Mouse (Mus musculus): ENCODE measurements around the gene Eomes. TPM values are rescaled to one million over a fixed set of nuclear protein-coding genes. Genes with fewer than 3 reads are reported as not detected.
A peak's percentile ranks its signal among the peaks of the same experiment; 100 is the strongest.

Eomes gene
- 0.22 TPM in 1 of 2 replicates, not detected in the other for polyA plus RNA-seq (2014; fragmentation: Nextera tagmentation; extraction: Ambion mirVana)

- peaks cover 64% of the 10 kb centered on the region for H3K27me3 ChIP-seq (ENCODE audit: control insufficient read depth, insufficient read depth, low read length)
- no peak within 1 kb of the TSS for H3K9ac ChIP-seq (replicated peaks; ENCODE audit: low read depth, low read length)
- H3K9me3 ChIP-seq (ENCODE audit: control insufficient read depth, low read depth, low read length) = no peaks in the 10 kb centered on the region
- H3K36me3 ChIP-seq (ENCODE audit: control insufficient read depth, insufficient read depth, low read length) = no peaks in the 10 kb centered on the region
- peak within 1 kb of the TSS; percentile 64 for H3K4me2 ChIP-seq (replicated peaks; ENCODE audit: low read depth, low read length)
- WGBS = under 1% methylated on average over 9 of the region's 9 CpGs
- H3K4me1 ChIP-seq (ENCODE audit: control insufficient read depth, insufficient read depth, low read length) = peaks cover 9% of the 10 kb centered on the region; the same call in 1 of the 2 replicates
- H3K27ac ChIP-seq (ENCODE audit: low read length) = no peak within 1 kb of the TSS
- H3K4me3 ChIP-seq (ENCODE audit: low read depth, low read length) = peak within 1 kb of the TSS; percentile 34
- no peak for ATAC-seq (ENCODE audit: insufficient number of reproducible peaks, insufficient read depth, low FRiP score, low read depth)
Observed at GRCm38 (mm10) chr9:118477961-118478360, at the start of gene Eomes. TSS of gene Eomes (plus strand) at chr9:118478212.

GRCm38 (mm10) chr9:118444809-118445208, 33.2 kb upstream of the Eomes start:
- H3K4me2 ChIP-seq (replicated peaks; ENCODE audit: low read depth, low read length) = no peak overlapping the region
- no peaks in the 10 kb centered on the region for H3K9me3 ChIP-seq (ENCODE audit: control insufficient read depth, low read depth, low read length)
- no peak overlapping the region for H3K9ac ChIP-seq (replicated peaks; ENCODE audit: low read depth, low read length)
- no peaks in the 10 kb centered on the region for H3K36me3 ChIP-seq (ENCODE audit: control insufficient read depth, insufficient read depth, low read length)
- no peaks in the 10 kb centered on the region for H3K4me1 ChIP-seq (ENCODE audit: control insufficient read depth, insufficient read depth, low read length)
- H3K4me3 ChIP-seq (ENCODE audit: low read depth, low read length) = no peak overlapping the region
- ATAC-seq (ENCODE audit: insufficient number of reproducible peaks, insufficient read depth, low FRiP score, low read depth) = no peak
- no peak overlapping the region for H3K27ac ChIP-seq (ENCODE audit: low read length)
- no peaks in the 10 kb centered on the region for H3K27me3 ChIP-seq (ENCODE audit: control insufficient read depth, insufficient read depth, low read length)
- WGBS = 43% methylated on average over 9 of the region's 9 CpGs

GRCm38 (mm10) chr9:118449336-118449735, 28.7 kb upstream of the Eomes start:
- no peak for ATAC-seq (ENCODE audit: insufficient number of reproducible peaks, insufficient read depth, low FRiP score, low read depth)
- Histone ChIP-seq H3K36me3 (ENCODE audit: control insufficient read depth, insufficient read depth, low read length) (no peaks in the 10 kb centered on the region), H3K27me3 (ENCODE audit: control insufficient read depth, insufficient read depth, low read length) (no peaks in the 10 kb centered on the region), H3K4me1 (ENCODE audit: control insufficient read depth, insufficient read depth, low read length) (no peaks in the 10 kb centered on the region), H3K27ac (ENCODE audit: low read length) (no peak overlapping the region), H3K9me3 (ENCODE audit: control insufficient read depth, low read depth, low read length) (no peaks in the 10 kb centered on the region), H3K4me2 (replicated peaks; ENCODE audit: low read depth, low read length) (no peak overlapping the region), H3K9ac (replicated peaks; ENCODE audit: low read depth, low read length) (no peak overlapping the region), H3K4me3 (ENCODE audit: low read depth, low read length) (no peak overlapping the region)
- 77% methylated on average over 8 of the region's 8 CpGs for WGBS

GRCm38 (mm10) chr9:118453427-118453826, 24.6 kb upstream of the Eomes start:
- Histone ChIP-seq H3K4me3 (ENCODE audit: low read depth, low read length) (no peak overlapping the region), H3K27ac (ENCODE audit: low read length) (no peak overlapping the region), H3K27me3 (ENCODE audit: control insufficient read depth, insufficient read depth, low read length) (no peaks in the 10 kb centered on the region), H3K9me3 (ENCODE audit: control insufficient read depth, low read depth, low read length) (no peaks in the 10 kb centered on the region), H3K9ac (replicated peaks; ENCODE audit: low read depth, low read length) (no peak overlapping the region), H3K4me1 (ENCODE audit: control insufficient read depth, insufficient read depth, low read length) (no peaks in the 10 kb centered on the region), H3K4me2 (replicated peaks; ENCODE audit: low read depth, low read length) (peak overlapping the region; percentile 24; the same call in 1 of the 2 replicates), H3K36me3 (ENCODE audit: control insufficient read depth, insufficient read depth, low read length) (no peaks in the 10 kb centered on the region)
- ATAC-seq (ENCODE audit: insufficient number of reproducible peaks, insufficient read depth, low FRiP score, low read depth) = no peak
- WGBS = 49% methylated on average over 9 of the region's 9 CpGs

- no peaks in the 10 kb centered on the region for H3K4me1 ChIP-seq (ENCODE audit: control insufficient read depth, insufficient read depth, low read length)
- H3K4me2 ChIP-seq (replicated peaks; ENCODE audit: low read depth, low read length) = no peak overlapping the region
- no peak overlapping the region for H3K4me3 ChIP-seq (ENCODE audit: low read depth, low read length)
- H3K36me3 ChIP-seq (ENCODE audit: control insufficient read depth, insufficient read depth, low read length) = no peaks in the 10 kb centered on the region
- ATAC-seq (ENCODE audit: insufficient number of reproducible peaks, insufficient read depth, low FRiP score, low read depth) = no peak
- H3K27ac ChIP-seq (ENCODE audit: low read length) = no peak overlapping the region
- 50% methylated on average over 9 of the region's 9 CpGs for WGBS
- no peaks in the 10 kb centered on the region for H3K9me3 ChIP-seq (ENCODE audit: control insufficient read depth, low read depth, low read length)
- no peaks in the 10 kb centered on the region for H3K27me3 ChIP-seq (ENCODE audit: control insufficient read depth, insufficient read depth, low read length)
- H3K9ac ChIP-seq (replicated peaks; ENCODE audit: low read depth, low read length) = no peak overlapping the region
Observed at GRCm38 (mm10) chr9:118455188-118455845, 22.7 kb upstream of the Eomes start.

- Histone ChIP-seq H3K27ac (ENCODE audit: low read length) (no peak overlapping the region), H3K36me3 (ENCODE audit: control insufficient read depth, insufficient read depth, low read length) (no peaks in the 10 kb centered on the region), H3K4me3 (ENCODE audit: low read depth, low read length) (no peak overlapping the region), H3K9ac (replicated peaks; ENCODE audit: low read depth, low read length) (no peak overlapping the region), H3K4me2 (replicated peaks; ENCODE audit: low read depth, low read length) (no peak overlapping the region), H3K9me3 (ENCODE audit: control insufficient read depth, low read depth, low read length) (no peaks in the 10 kb centered on the region), H3K27me3 (ENCODE audit: control insufficient read depth, insufficient read depth, low read length) (no peaks in the 10 kb centered on the region), H3K4me1 (ENCODE audit: control insufficient read depth, insufficient read depth, low read length) (no peaks in the 10 kb centered on the region)
- WGBS = 25% methylated on average over 5 of the region's 6 CpGs
- no peak for ATAC-seq (ENCODE audit: insufficient number of reproducible peaks, insufficient read depth, low FRiP score, low read depth)
Observed at GRCm38 (mm10) chr9:118456405-118456804, 21.6 kb upstream of the Eomes start.

- H3K4me1 ChIP-seq (ENCODE audit: control insufficient read depth, insufficient read depth, low read length) = no peaks in the 10 kb centered on the region
- no peak overlapping the region for H3K4me3 ChIP-seq (ENCODE audit: low read depth, low read length)
- H3K9me3 ChIP-seq (ENCODE audit: control insufficient read depth, low read depth, low read length) = no peaks in the 10 kb centered on the region
- ATAC-seq (ENCODE audit: insufficient number of reproducible peaks, insufficient read depth, low FRiP score, low read depth) = no peak
- H3K27ac ChIP-seq (ENCODE audit: low read length) = no peak overlapping the region
- 7% methylated on average over 5 of the region's 5 CpGs for WGBS
- no peaks in the 10 kb centered on the region for H3K27me3 ChIP-seq (ENCODE audit: control insufficient read depth, insufficient read depth, low read length)
- H3K36me3 ChIP-seq (ENCODE audit: control insufficient read depth, insufficient read depth, low read length) = no peaks in the 10 kb centered on the region
- no peak overlapping the region for H3K9ac ChIP-seq (replicated peaks; ENCODE audit: low read depth, low read length)
- no peak overlapping the region for H3K4me2 ChIP-seq (replicated peaks; ENCODE audit: low read depth, low read length)
Observed at GRCm38 (mm10) chr9:118458039-118458438, 20.0 kb upstream of the Eomes start.

GRCm38 (mm10) chr9:118464031-118464430, 14.0 kb upstream of the Eomes start:
- H3K9me3 ChIP-seq (ENCODE audit: control insufficient read depth, low read depth, low read length) = no peaks in the 10 kb centered on the region
- H3K4me3 ChIP-seq (ENCODE audit: low read depth, low read length) = no peak overlapping the region
- H3K27ac ChIP-seq (ENCODE audit: low read length) = no peak overlapping the region
- H3K9ac ChIP-seq (replicated peaks; ENCODE audit: low read depth, low read length) = no peak overlapping the region
- no peak overlapping the region for H3K4me2 ChIP-seq (replicated peaks; ENCODE audit: low read depth, low read length)
- no peak for ATAC-seq (ENCODE audit: insufficient number of reproducible peaks, insufficient read depth, low FRiP score, low read depth)
- H3K27me3 ChIP-seq (ENCODE audit: control insufficient read depth, insufficient read depth, low read length) = peaks cover 17% of the 10 kb centered on the region
- WGBS = 57% methylated on average over 1 of the region's 1 CpGs
- no peaks in the 10 kb centered on the region for H3K36me3 ChIP-seq (ENCODE audit: control insufficient read depth, insufficient read depth, low read length)
- no peaks in the 10 kb centered on the region for H3K4me1 ChIP-seq (ENCODE audit: control insufficient read depth, insufficient read depth, low read length)

- 2% methylated on average over 14 of the region's 14 CpGs for WGBS
- no peak overlapping the region for H3K4me3 ChIP-seq (ENCODE audit: low read depth, low read length)
- no peak overlapping the region for H3K4me2 ChIP-seq (replicated peaks; ENCODE audit: low read depth, low read length)
- H3K9ac ChIP-seq (replicated peaks; ENCODE audit: low read depth, low read length) = no peak overlapping the region
- H3K36me3 ChIP-seq (ENCODE audit: control insufficient read depth, insufficient read depth, low read length) = no peaks in the 10 kb centered on the region
- H3K27me3 ChIP-seq (ENCODE audit: control insufficient read depth, insufficient read depth, low read length) = peaks cover 35% of the 10 kb centered on the region
- no peaks in the 10 kb centered on the region for H3K4me1 ChIP-seq (ENCODE audit: control insufficient read depth, insufficient read depth, low read length)
- no peak for ATAC-seq (ENCODE audit: insufficient number of reproducible peaks, insufficient read depth, low FRiP score, low read depth)
- H3K9me3 ChIP-seq (ENCODE audit: control insufficient read depth, low read depth, low read length) = no peaks in the 10 kb centered on the region
- H3K27ac ChIP-seq (ENCODE audit: low read length) = no peak overlapping the region
Observed at GRCm38 (mm10) chr9:118468301-118468700, 9.7 kb upstream of the Eomes start.

All from stomach, embryonic 14.5 days (tissue).